Mouse (Mus musculus) heart, postnatal 0 days (tissue): ENCODE results near the gene Cpeb4.

Experiments
- CTCF ChIP-seq: IDR thresholded peaks from 2 replicates; pipeline ENCODE4 v1.5.1; 2016; ENCODE audit warnings: antibody characterized with exemption, control low read depth, low read depth
- EP300 ChIP-seq: IDR thresholded peaks from 2 replicates; pipeline ENCODE4 v1.6.1; 2016; ENCODE audit warnings: antibody characterized with exemption, low read depth

DNA sequence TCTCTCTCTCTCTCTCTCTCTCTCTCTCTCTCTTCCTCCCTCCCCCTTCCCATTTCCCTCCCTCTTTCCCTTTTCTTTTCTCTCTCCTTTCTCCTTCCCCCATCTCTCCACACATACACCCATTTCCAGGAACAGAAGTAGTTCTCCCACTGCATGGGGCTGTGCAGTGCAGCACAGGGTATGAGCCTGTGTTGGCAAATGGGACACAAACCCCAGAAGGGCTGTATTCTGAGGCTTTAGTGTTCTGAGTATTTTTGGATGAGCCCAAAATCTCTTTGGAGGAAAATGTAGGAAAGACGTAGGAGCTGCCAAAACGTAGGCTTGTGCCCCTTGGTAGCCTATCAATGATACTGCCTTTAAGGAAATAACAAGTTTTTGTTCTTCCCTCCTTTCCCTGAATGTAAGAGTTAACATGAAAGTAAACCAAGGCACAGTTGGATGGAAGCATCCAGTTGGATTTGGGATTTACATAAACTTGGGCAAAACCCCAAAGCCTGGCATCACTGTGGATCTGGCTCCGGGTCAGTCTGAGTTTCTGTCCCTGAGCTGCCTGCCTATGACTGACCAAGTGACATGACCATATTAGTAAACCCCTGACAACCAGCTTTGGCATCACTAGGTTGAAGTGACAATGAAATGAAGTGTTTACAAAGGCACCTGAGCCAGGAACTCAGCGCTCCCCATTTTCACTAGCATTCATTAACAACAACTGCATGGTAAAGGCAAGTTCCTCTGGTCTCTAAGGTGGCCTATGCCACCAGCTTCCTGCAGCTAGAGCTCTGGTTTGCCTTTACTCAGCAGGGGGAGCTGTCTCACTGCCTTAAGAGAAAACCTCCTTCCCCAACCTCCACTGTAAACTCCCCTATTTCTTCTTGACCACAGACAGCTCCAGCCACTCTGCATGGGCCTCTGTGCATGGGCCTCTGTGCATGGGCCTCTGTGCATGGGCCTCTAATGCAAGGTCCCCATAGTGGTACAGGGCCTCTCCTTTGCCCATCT, 69.9 kb downstream of the Cpeb4 start:
- TF ChIP-seq CTCF (peak; percentile 27), EP300 (no peak)
